Mouse (Mus musculus) cerebellum, adult 9-11 months (tissue): ENCODE measurements around the gene Apod.
"Not testable (repeated sequence)": the region's sequence is repeated elsewhere in the genome, so short reads cannot be mapped to it uniquely, and the experiment has no call there.

ENCODE experiments used
- DNase-seq: peaks from one replicate; pipeline ENCODE4 v3.0.0; 2022

The Apod gene

GRCm38 (mm10) chr16:31314497-31315233 is at the start of gene Apod:
Apod (minus strand) TSS chr16:31314808.
- DNase-seq, result peak; percentile 10

- no peak for DNase-seq
Observed at GRCm38 (mm10) chr16:31363685-31364436, 49.3 kb upstream of the Apod start.

GRCm38 (mm10) chr16:31359542-31359941 is 44.9 kb upstream of the Apod start:
- DNase-seq, result no peak

GRCm38 (mm10) chr16:31358991-31359390 is 44.4 kb upstream of the Apod start:
- no peak for DNase-seq

- no peak for DNase-seq
Observed at GRCm38 (mm10) chr16:31358576-31358975, 44.0 kb upstream of the Apod start.

GRCm38 (mm10) chr16:31355882-31356281 is 41.3 kb upstream of the Apod start:
- DNase-seq, result no peak

- peak; percentile 64 for DNase-seq
Observed at GRCm38 (mm10) chr16:31354341-31355329, 40.0 kb upstream of the Apod start.

- no peak for DNase-seq
Observed at GRCm38 (mm10) chr16:31352996-31353395, 38.4 kb upstream of the Apod start.

GRCm38 (mm10) chr16:31347581-31347980 is 33.0 kb upstream of the Apod start:
- peak; percentile 26 for DNase-seq

- no peak for DNase-seq
Observed at GRCm38 (mm10) chr16:31342966-31343365, 28.4 kb upstream of the Apod start.

GRCm38 (mm10) chr16:31342556-31342955 is 27.9 kb upstream of the Apod start:
- DNase-seq, result no peak

GRCm38 (mm10) chr16:31339332-31339731 is 24.7 kb upstream of the Apod start:
- DNase-seq, result no peak

GRCm38 (mm10) chr16:31337956-31338355 is 23.3 kb upstream of the Apod start:
- no peak for DNase-seq

- no peak for DNase-seq
Observed at GRCm38 (mm10) chr16:31334796-31335195, 20.2 kb upstream of the Apod start.

GRCm38 (mm10) chr16:31332586-31332985 is 18.0 kb upstream of the Apod start:
- no peak for DNase-seq

GRCm38 (mm10) chr16:31330970-31331369 is 16.4 kb upstream of the Apod start:
- not testable (repeated sequence) for DNase-seq

GRCm38 (mm10) chr16:31329668-31330067 is 15.1 kb upstream of the Apod start:
- DNase-seq, result no peak

- DNase-seq, result no peak
Observed at GRCm38 (mm10) chr16:31327891-31328290, 13.3 kb upstream of the Apod start.

- no peak for DNase-seq
Observed at GRCm38 (mm10) chr16:31327430-31327829, 12.8 kb upstream of the Apod start.

- no peak for DNase-seq
Observed at GRCm38 (mm10) chr16:31326679-31327078, 12.1 kb upstream of the Apod start.

GRCm38 (mm10) chr16:31325966-31326365 is 11.4 kb upstream of the Apod start:
- no peak for DNase-seq

- no peak for DNase-seq
Observed at GRCm38 (mm10) chr16:31325120-31325519, 10.5 kb upstream of the Apod start.

- no peak for DNase-seq
Observed at GRCm38 (mm10) chr16:31321501-31321900, 6.9 kb upstream of the Apod start.
